Mouse (Mus musculus) brain, embryonic 14.5 days (tissue): ENCODE measurements around the gene Nr1i3.

Source experiments
- CTCF ChIP-seq: fragments of 200-500 bp; IDR thresholded peaks from 2 replicates; pipeline ENCODE4 v1.5.1; 2012; ENCODE audit warnings: inconsistent platforms, mild to moderate bottlenecking, moderate library complexity, borderline replicate concordance; ENCODE audit not compliant: insufficient read depth, insufficient read length; ENCODE audit errors: extremely low read depth
- POLR2A ChIP-seq: fragments of 200-500 bp; IDR thresholded peaks from 2 replicates; pipeline ENCODE4 v1.6.1; 2012; ENCODE audit warnings: mild to moderate bottlenecking, inconsistent platforms, borderline replicate concordance; ENCODE audit not compliant: poor library complexity, insufficient read depth, insufficient read length, severe bottlenecking; ENCODE audit errors: extremely low read depth

GRCm38 (mm10) chr1:171245353-171245752 is 31.6 kb downstream of the Nr1i3 start:
- TF ChIP-seq CTCF (no peak), POLR2A (no peak)
